ENCODE assay signal across 33 mouse cellular contexts in the genomic region with DNA sequence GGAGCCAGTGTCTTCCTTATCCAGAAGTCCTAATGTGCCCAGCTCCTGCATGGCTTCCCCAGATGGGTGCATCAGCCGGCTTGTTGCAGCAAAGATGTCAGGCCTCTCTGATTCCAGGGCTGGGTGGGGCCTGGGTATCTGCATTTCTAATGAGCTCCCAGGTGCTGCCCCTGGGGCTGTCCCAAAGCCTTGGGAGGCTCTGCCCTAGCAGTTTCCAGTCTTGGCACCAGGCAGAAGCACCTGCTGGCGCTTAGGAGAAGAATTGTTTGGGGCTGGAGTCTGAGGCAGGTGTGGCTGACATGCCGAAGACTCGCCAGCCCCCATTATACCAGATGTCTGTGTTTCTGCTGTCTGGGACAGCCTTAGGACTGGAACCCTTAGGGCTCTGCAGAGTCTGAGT. TPM values are rescaled to one million over a fixed set of nuclear protein-coding genes. Genes with fewer than 3 reads are reported as not detected.
DNase-seq lines count a peak whose midpoint lies in the region; ATAC-seq and TF ChIP-seq lines count a peak whose summit lies in the region.
"Had no signal": no experiment of that assay in that cellular context is flagged by ENCODE, and none has a peak within 500 bp of the region (broad histone marks: within the 10 kb centered on the region; RNA-seq: fewer than 3 reads in every experiment).

No protein-coding gene starts in this region.

- WGBS in forebrain, embryonic 10.5 days = 79% methylated on average over 4 of the region's 4 CpGs
- 75% methylated on average over 4 of the region's 4 CpGs for WGBS in forebrain, postnatal 0 days
- WGBS in hindbrain, embryonic 10.5 days = 76% methylated on average over 4 of the region's 4 CpGs
- WGBS in hindbrain, embryonic 11.5 days = 75% methylated on average over 4 of the region's 4 CpGs
- WGBS in midbrain, embryonic 10.5 days = 82% methylated on average over 4 of the region's 4 CpGs
- WGBS in midbrain, embryonic 11.5 days = 79% methylated on average over 4 of the region's 4 CpGs

- ATAC-seq in forebrain, postnatal 0 days = no peak
- ATAC-seq in hindbrain, embryonic 11.5 days (ENCODE audit: low FRiP score) = no peak
- ATAC-seq in midbrain, embryonic 11.5 days (ENCODE audit: low FRiP score) = no peak
- ATAC-seq: forebrain, embryonic 15.5 days; hindbrain, postnatal 0 days; inflammation-experienced regulatory T-cells, adult 6 months had no signal

- peaks cover 13% of the 10 kb centered on the region for H3K27me3 ChIP-seq in forebrain, embryonic 10.5 days (ENCODE audit: poor library complexity, severe bottlenecking)
- H3K27me3 ChIP-seq in forebrain, postnatal 0 days (ENCODE audit: insufficient read depth, low read length) = no peaks in the 10 kb centered on the region
- peaks cover 10% of the 10 kb centered on the region for H3K27me3 ChIP-seq in hindbrain, embryonic 10.5 days (ENCODE audit: insufficient read depth, poor library complexity, severe bottlenecking)
- H3K27me3 ChIP-seq in hindbrain, embryonic 11.5 days (ENCODE audit: control insufficient read depth, insufficient read depth, low read length) = no peaks in the 10 kb centered on the region; the same call in 1 of the 2 replicates
- peaks cover 8% of the 10 kb centered on the region for H3K27me3 ChIP-seq in midbrain, embryonic 10.5 days (ENCODE audit: low read depth, poor library complexity, severe bottlenecking)
- H3K27me3 ChIP-seq in midbrain, embryonic 11.5 days (ENCODE audit: control insufficient read depth, insufficient read depth, low read length) = no peaks in the 10 kb centered on the region; the same call in 1 of the 2 replicates
- H3K27me3 ChIP-seq: forebrain, embryonic 15.5 days had no signal

- H3K9ac ChIP-seq in forebrain, postnatal 0 days = no peak overlapping the region
- no peak overlapping the region for H3K9ac ChIP-seq in hindbrain, embryonic 11.5 days (ENCODE audit: low read depth, low read length)
- no peak overlapping the region for H3K9ac ChIP-seq in midbrain, embryonic 11.5 days (ENCODE audit: low read length)
- H3K9ac ChIP-seq: embryonic facial prominence, embryonic 12.5 days; embryonic facial prominence, embryonic 15.5 days; forebrain, embryonic 12.5 days; forebrain, embryonic 15.5 days; heart, embryonic 13.5 days; hindbrain, embryonic 14.5 days had no signal

- no peak for DNase-seq in forebrain, embryonic 10.5 days (ENCODE audit: extremely low spot score, low spot score)
- no peak for DNase-seq in forebrain, postnatal 0 days
- no peak for DNase-seq in hindbrain, embryonic 10.5 days (ENCODE audit: low spot score)
- no peak for DNase-seq in hindbrain, embryonic 11.5 days (ENCODE audit: low spot score)
- no peak for DNase-seq in midbrain, embryonic 10.5 days (ENCODE audit: low spot score)
- no peak for DNase-seq in midbrain, embryonic 11.5 days (ENCODE audit: low spot score, missing footprints)
- DNase-seq in lung, postnatal 25 days (ENCODE audit: low spot score) = no peak
- DNase-seq: adrenal gland, adult 2 months; adrenal gland, postnatal 14 days; B cell, adult 2 months; cerebellum, adult 11 months; cerebellum, adult 2 months; cerebellum, adult 9-11 months; cerebellum, postnatal 25 days; gastrocnemius, postnatal 10 days; gastrocnemius, postnatal 36 days; heart, adult 2 months; heart, postnatal 14 days had no signal

- no peaks in the 10 kb centered on the region for H3K9me3 ChIP-seq in forebrain, embryonic 10.5 days
- no peaks in the 10 kb centered on the region for H3K9me3 ChIP-seq in forebrain, postnatal 0 days (ENCODE audit: low read length)
- no peaks in the 10 kb centered on the region for H3K9me3 ChIP-seq in hindbrain, embryonic 10.5 days
- H3K9me3 ChIP-seq in hindbrain, embryonic 11.5 days (ENCODE audit: control insufficient read depth, low read length) = no peaks in the 10 kb centered on the region
- H3K9me3 ChIP-seq in midbrain, embryonic 10.5 days (replicated peaks) = no peaks in the 10 kb centered on the region
- H3K9me3 ChIP-seq in midbrain, embryonic 11.5 days (ENCODE audit: control insufficient read depth, low read length) = no peaks in the 10 kb centered on the region
- H3K9me3 ChIP-seq: embryonic facial prominence, embryonic 12.5 days; embryonic facial prominence, embryonic 15.5 days; forebrain, embryonic 12.5 days; forebrain, embryonic 15.5 days; heart, embryonic 13.5 days had no signal

- no peak overlapping the region for H3K4me2 ChIP-seq in forebrain, postnatal 0 days (ENCODE audit: low read depth)
- no peak overlapping the region for H3K4me2 ChIP-seq in hindbrain, embryonic 11.5 days (replicated peaks; ENCODE audit: low read depth, low read length)
- no peak overlapping the region for H3K4me2 ChIP-seq in midbrain, embryonic 11.5 days
- H3K4me2 ChIP-seq: embryonic facial prominence, embryonic 12.5 days; embryonic facial prominence, embryonic 15.5 days; forebrain, embryonic 12.5 days; forebrain, embryonic 15.5 days; heart, embryonic 13.5 days; hindbrain, embryonic 14.5 days had no signal

- no peaks in the 10 kb centered on the region for H3K36me3 ChIP-seq in forebrain, embryonic 10.5 days (replicated peaks)
- no peaks in the 10 kb centered on the region for H3K36me3 ChIP-seq in forebrain, postnatal 0 days (ENCODE audit: insufficient read depth)
- H3K36me3 ChIP-seq in hindbrain, embryonic 10.5 days = no peaks in the 10 kb centered on the region
- no peaks in the 10 kb centered on the region for H3K36me3 ChIP-seq in hindbrain, embryonic 11.5 days (ENCODE audit: control insufficient read depth, insufficient read depth, low read length)
- H3K36me3 ChIP-seq in midbrain, embryonic 10.5 days = no peaks in the 10 kb centered on the region
- H3K36me3 ChIP-seq in midbrain, embryonic 11.5 days (ENCODE audit: control insufficient read depth, insufficient read depth, low read length) = no peaks in the 10 kb centered on the region
- H3K36me3 ChIP-seq: embryonic facial prominence, embryonic 12.5 days; embryonic facial prominence, embryonic 15.5 days; forebrain, embryonic 12.5 days; forebrain, embryonic 15.5 days; heart, embryonic 13.5 days had no signal

- TF ChIP-seq CTCF in forebrain, postnatal 0 days (IDR thresholded peaks at IDR 0.05; ENCODE audit: low read depth) = no peak

- no peak overlapping the region for H3K4me3 ChIP-seq in forebrain, embryonic 10.5 days
- H3K4me3 ChIP-seq in forebrain, postnatal 0 days (ENCODE audit: low read depth, low read length) = no peak overlapping the region
- no peak overlapping the region for H3K4me3 ChIP-seq in hindbrain, embryonic 10.5 days
- no peak overlapping the region for H3K4me3 ChIP-seq in hindbrain, embryonic 11.5 days (ENCODE audit: low read depth, low read length)
- H3K4me3 ChIP-seq in midbrain, embryonic 10.5 days = no peak overlapping the region
- no peak overlapping the region for H3K4me3 ChIP-seq in midbrain, embryonic 11.5 days (ENCODE audit: low read depth, low read length)
- H3K4me3 ChIP-seq: embryonic facial prominence, embryonic 12.5 days; embryonic facial prominence, embryonic 15.5 days; forebrain, embryonic 12.5 days; forebrain, embryonic 15.5 days; heart, adult 2 months; heart, embryonic 13.5 days had no signal

- H3K4me1 ChIP-seq in forebrain, embryonic 10.5 days = peaks cover 24% of the 10 kb centered on the region
- no peaks in the 10 kb centered on the region for H3K4me1 ChIP-seq in forebrain, postnatal 0 days (ENCODE audit: insufficient read depth)
- H3K4me1 ChIP-seq in hindbrain, embryonic 10.5 days (replicated peaks) = peaks cover 13% of the 10 kb centered on the region
- no peaks in the 10 kb centered on the region for H3K4me1 ChIP-seq in hindbrain, embryonic 11.5 days (replicated peaks; ENCODE audit: control insufficient read depth, insufficient read depth, low read length)
- peaks cover 11% of the 10 kb centered on the region for H3K4me1 ChIP-seq in midbrain, embryonic 10.5 days
- H3K4me1 ChIP-seq in midbrain, embryonic 11.5 days (ENCODE audit: control insufficient read depth, insufficient read depth, low read length) = no peaks in the 10 kb centered on the region
- H3K4me1 ChIP-seq: embryonic facial prominence, embryonic 12.5 days; forebrain, embryonic 15.5 days; heart, embryonic 13.5 days had no signal

- H3K27ac ChIP-seq in forebrain, embryonic 10.5 days = peak overlapping the region; percentile 41; the same call in 1 of the 2 replicates
- no peak overlapping the region for H3K27ac ChIP-seq in forebrain, postnatal 0 days (ENCODE audit: low read depth, low read length)
- peak overlapping the region; percentile 18; the same call in 1 of the 2 replicates for H3K27ac ChIP-seq in hindbrain, embryonic 10.5 days
- no peak overlapping the region for H3K27ac ChIP-seq in hindbrain, embryonic 11.5 days (ENCODE audit: low read depth, low read length)
- 0 out of 2 replicates have a peak overlapping the region, but pooled peaks have one; percentile 30 for H3K27ac ChIP-seq in midbrain, embryonic 10.5 days (replicated peaks)
- no peak overlapping the region for H3K27ac ChIP-seq in midbrain, embryonic 11.5 days (ENCODE audit: low read depth, low read length)
- H3K27ac ChIP-seq: embryonic facial prominence, embryonic 12.5 days; embryonic facial prominence, embryonic 15.5 days; forebrain, embryonic 12.5 days; forebrain, embryonic 15.5 days; heart, adult 2 months; heart, embryonic 13.5 days; hindbrain, embryonic 14.5 days; hindbrain, postnatal 0 days had no signal

RNA-seq across cellular contexts. Expression of a gene that starts 15.7 kb away (rescaled TPM):
- 1.1 and 1.4 TPM in 2 replicates for polyA plus RNA-seq in forebrain, embryonic 10.5 days (2016; fragmentation: Nextera tagmentation; extraction: Ambion mirVana)
- 0.14 TPM in 1 of 2 replicates, not detected in the other for total RNA-seq in forebrain, postnatal 0 days (2014; rRNA removed)
- polyA plus RNA-seq in forebrain, postnatal 0 days (2015; fragmentation: Nextera tagmentation; extraction: Ambion mirVana) = 0.42 and 0.99 TPM in 2 replicates
- polyA plus RNA-seq in hindbrain, embryonic 10.5 days (2016; fragmentation: Nextera tagmentation; extraction: Ambion mirVana) = 0.93 and 1.0 TPM in 2 replicates
- 0.56 and 0.64 TPM in 2 replicates for polyA plus RNA-seq in hindbrain, embryonic 11.5 days (2014; fragmentation: Nextera tagmentation; extraction: Ambion mirVana)
- polyA plus RNA-seq in midbrain, embryonic 10.5 days (2016; fragmentation: Nextera tagmentation; extraction: Ambion mirVana) = 0.84 and 0.97 TPM in 2 replicates
- polyA plus RNA-seq in midbrain, embryonic 11.5 days (2014; fragmentation: Nextera tagmentation; extraction: Ambion mirVana) = 0.72 and 1.2 TPM in 2 replicates
- total RNA-seq: adrenal gland, postnatal 14 days; gastrocnemius, adult 18-20 months; gastrocnemius, postnatal 10 days; gastrocnemius, postnatal 36 days; heart, adult 2 months had no signal
- polyA plus RNA-seq: heart, adult 2 months had no signal

RNA-seq across cellular contexts. Expression of a gene that starts 19.8 kb away (rescaled TPM):
- polyA plus RNA-seq in forebrain, embryonic 10.5 days (2016; fragmentation: Nextera tagmentation; extraction: Ambion mirVana) = not detected in 2 replicates
- total RNA-seq in forebrain, postnatal 0 days (2014; rRNA removed) = not detected in 2 replicates
- polyA plus RNA-seq in forebrain, postnatal 0 days (2015; fragmentation: Nextera tagmentation; extraction: Ambion mirVana) = not detected in 2 replicates
- polyA plus RNA-seq in hindbrain, embryonic 10.5 days (2016; fragmentation: Nextera tagmentation; extraction: Ambion mirVana) = not detected in 2 replicates
- not detected in 2 replicates for polyA plus RNA-seq in hindbrain, embryonic 11.5 days (2014; fragmentation: Nextera tagmentation; extraction: Ambion mirVana)
- not detected in 2 replicates for polyA plus RNA-seq in midbrain, embryonic 10.5 days (2016; fragmentation: Nextera tagmentation; extraction: Ambion mirVana)
- polyA plus RNA-seq in midbrain, embryonic 11.5 days (2014; fragmentation: Nextera tagmentation; extraction: Ambion mirVana) = not detected in 2 replicates
- total RNA-seq: adrenal gland, adult 2 months; adrenal gland, postnatal 14 days; adrenal gland, postnatal 4 days; common myeloid progenitor, adult 5-6 weeks; gastrocnemius, adult 18-20 months; gastrocnemius, postnatal 10 days; gastrocnemius, postnatal 36 days; granulocyte monocyte progenitor cell, adult 5-6 weeks; heart, adult 2 months; heart, postnatal 14 days; hematopoietic stem cell, adult 5-6 weeks; hindbrain, postnatal 0 days; MEL had no signal
- polyA plus RNA-seq: adrenal gland, adult 2 months; cerebellum, adult 2 months; embryonic facial prominence, embryonic 12.5 days; forebrain, embryonic 12.5 days; forebrain, embryonic 15.5 days; heart, adult 2 months; heart, embryonic 13.5 days; heart, embryonic 16.5 days; hindbrain, embryonic 14.5 days; hindbrain, postnatal 0 days; inflammation-experienced regulatory T-cells, adult 6 months had no signal

RNA-seq across cellular contexts. Expression of a gene that starts 26.3 kb away (rescaled TPM):
- not detected in 2 replicates for polyA plus RNA-seq in forebrain, embryonic 10.5 days (2016; fragmentation: Nextera tagmentation; extraction: Ambion mirVana)
- total RNA-seq in forebrain, postnatal 0 days (2014; rRNA removed) = not detected in 2 replicates
- polyA plus RNA-seq in forebrain, postnatal 0 days (2015; fragmentation: Nextera tagmentation; extraction: Ambion mirVana) = not detected in 2 replicates
- polyA plus RNA-seq in hindbrain, embryonic 10.5 days (2016; fragmentation: Nextera tagmentation; extraction: Ambion mirVana) = not detected in 2 replicates
- polyA plus RNA-seq in hindbrain, embryonic 11.5 days (2014; fragmentation: Nextera tagmentation; extraction: Ambion mirVana) = not detected in 2 replicates
- polyA plus RNA-seq in midbrain, embryonic 10.5 days (2016; fragmentation: Nextera tagmentation; extraction: Ambion mirVana) = not detected in 2 replicates
- not detected in 2 replicates for polyA plus RNA-seq in midbrain, embryonic 11.5 days (2014; fragmentation: Nextera tagmentation; extraction: Ambion mirVana)
- total RNA-seq: adrenal gland, adult 2 months; adrenal gland, postnatal 14 days; adrenal gland, postnatal 4 days; common myeloid progenitor, adult 5-6 weeks; gastrocnemius, adult 18-20 months; gastrocnemius, postnatal 10 days; gastrocnemius, postnatal 36 days; granulocyte monocyte progenitor cell, adult 5-6 weeks; heart, adult 2 months; heart, postnatal 14 days; hematopoietic stem cell, adult 5-6 weeks; hindbrain, postnatal 0 days; MEL had no signal
- polyA plus RNA-seq: adrenal gland, adult 2 months; cerebellum, adult 2 months; embryonic facial prominence, embryonic 12.5 days; forebrain, embryonic 12.5 days; forebrain, embryonic 15.5 days; heart, adult 2 months; heart, embryonic 13.5 days; heart, embryonic 16.5 days; hindbrain, embryonic 14.5 days; hindbrain, postnatal 0 days; inflammation-experienced regulatory T-cells, adult 6 months had no signal

RNA-seq across cellular contexts. Expression of a gene that starts 35.7 kb away (rescaled TPM):
- not detected in 2 replicates for polyA plus RNA-seq in forebrain, embryonic 10.5 days (2016; fragmentation: Nextera tagmentation; extraction: Ambion mirVana)
- total RNA-seq in forebrain, postnatal 0 days (2014; rRNA removed) = not detected in 2 replicates
- not detected in 2 replicates for polyA plus RNA-seq in forebrain, postnatal 0 days (2015; fragmentation: Nextera tagmentation; extraction: Ambion mirVana)
- polyA plus RNA-seq in hindbrain, embryonic 10.5 days (2016; fragmentation: Nextera tagmentation; extraction: Ambion mirVana) = not detected in 2 replicates
- not detected in 2 replicates for polyA plus RNA-seq in hindbrain, embryonic 11.5 days (2014; fragmentation: Nextera tagmentation; extraction: Ambion mirVana)
- not detected in 2 replicates for polyA plus RNA-seq in midbrain, embryonic 10.5 days (2016; fragmentation: Nextera tagmentation; extraction: Ambion mirVana)
- not detected in 2 replicates for polyA plus RNA-seq in midbrain, embryonic 11.5 days (2014; fragmentation: Nextera tagmentation; extraction: Ambion mirVana)
- total RNA-seq: adrenal gland, adult 2 months; adrenal gland, postnatal 14 days; adrenal gland, postnatal 4 days; common myeloid progenitor, adult 5-6 weeks; gastrocnemius, adult 18-20 months; gastrocnemius, postnatal 10 days; gastrocnemius, postnatal 36 days; granulocyte monocyte progenitor cell, adult 5-6 weeks; heart, adult 2 months; heart, postnatal 14 days; hematopoietic stem cell, adult 5-6 weeks; hindbrain, postnatal 0 days; MEL had no signal
- polyA plus RNA-seq: adrenal gland, adult 2 months; cerebellum, adult 2 months; embryonic facial prominence, embryonic 12.5 days; forebrain, embryonic 12.5 days; forebrain, embryonic 15.5 days; heart, adult 2 months; heart, embryonic 13.5 days; heart, embryonic 16.5 days; hindbrain, embryonic 14.5 days; hindbrain, postnatal 0 days; inflammation-experienced regulatory T-cells, adult 6 months had no signal

RNA-seq across cellular contexts. Expression of a gene that starts 40.5 kb away (rescaled TPM):
- polyA plus RNA-seq in forebrain, embryonic 10.5 days (2016; fragmentation: Nextera tagmentation; extraction: Ambion mirVana) = not detected in 2 replicates
- total RNA-seq in forebrain, postnatal 0 days (2014; rRNA removed) = not detected in 2 replicates
- polyA plus RNA-seq in forebrain, postnatal 0 days (2015; fragmentation: Nextera tagmentation; extraction: Ambion mirVana) = not detected in 2 replicates
- not detected in 2 replicates for polyA plus RNA-seq in hindbrain, embryonic 10.5 days (2016; fragmentation: Nextera tagmentation; extraction: Ambion mirVana)
- polyA plus RNA-seq in hindbrain, embryonic 11.5 days (2014; fragmentation: Nextera tagmentation; extraction: Ambion mirVana) = not detected in 2 replicates
- not detected in 2 replicates for polyA plus RNA-seq in midbrain, embryonic 10.5 days (2016; fragmentation: Nextera tagmentation; extraction: Ambion mirVana)
- polyA plus RNA-seq in midbrain, embryonic 11.5 days (2014; fragmentation: Nextera tagmentation; extraction: Ambion mirVana) = not detected in 2 replicates
- total RNA-seq: adrenal gland, adult 2 months; adrenal gland, postnatal 14 days; adrenal gland, postnatal 4 days; common myeloid progenitor, adult 5-6 weeks; gastrocnemius, adult 18-20 months; gastrocnemius, postnatal 10 days; gastrocnemius, postnatal 36 days; granulocyte monocyte progenitor cell, adult 5-6 weeks; heart, adult 2 months; heart, postnatal 14 days; hematopoietic stem cell, adult 5-6 weeks; hindbrain, postnatal 0 days; MEL had no signal
- polyA plus RNA-seq: adrenal gland, adult 2 months; cerebellum, adult 2 months; embryonic facial prominence, embryonic 12.5 days; forebrain, embryonic 12.5 days; forebrain, embryonic 15.5 days; heart, adult 2 months; heart, embryonic 13.5 days; heart, embryonic 16.5 days; hindbrain, embryonic 14.5 days; hindbrain, postnatal 0 days; inflammation-experienced regulatory T-cells, adult 6 months had no signal

Comparison
In these comparisons a context has a peak if more than half of its experiments do, and no peak if none do; other contexts are left out.
1. H3K27ac ChIP-seq: peak in forebrain, embryonic 10.5 days (single experiment), hindbrain, embryonic 10.5 days (single experiment) and midbrain, embryonic 10.5 days (single experiment); none in forebrain, postnatal 0 days (single experiment), hindbrain, embryonic 11.5 days (single experiment) and midbrain, embryonic 11.5 days (single experiment).